ENCODE assay signal across 8 mouse cellular contexts in the genomic region with DNA sequence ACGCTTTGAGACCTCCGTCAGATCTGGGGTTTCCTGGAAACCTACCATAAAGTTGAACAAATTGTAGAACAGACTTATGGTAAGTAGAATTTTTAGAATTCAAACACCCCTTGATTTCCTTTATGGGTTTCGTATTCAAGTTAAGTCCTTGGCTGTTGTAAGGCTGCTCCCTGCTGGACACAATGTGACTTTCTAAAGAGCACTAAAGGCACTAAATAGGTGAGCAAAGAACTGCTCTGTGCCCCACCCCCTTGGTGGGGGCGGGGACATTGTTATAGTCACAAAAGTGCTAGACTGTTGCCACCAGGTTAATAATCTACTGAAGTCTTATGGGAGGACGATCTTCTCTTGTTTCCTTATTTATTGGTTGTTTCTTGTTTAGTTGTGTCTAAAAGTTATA. TPM values are rescaled to one million over a fixed set of nuclear protein-coding genes. Genes with fewer than 3 reads are reported as not detected.
DNase-seq lines count a peak whose midpoint lies in the region.

No protein-coding gene starts in this region.

- no peak overlapping the region for H3K27ac ChIP-seq in heart, embryonic 10.5 days

- H3K4me3 ChIP-seq in heart, embryonic 10.5 days, result no peak overlapping the region

- H3K36me3 ChIP-seq in heart, embryonic 10.5 days, result peaks cover 15% of the 10 kb centered on the region

- WGBS in heart, embryonic 10.5 days, result 83% methylated on average over 5 of the region's 5 CpGs
- WGBS in large intestine, adult 2 months, result 62% methylated on average over 5 of the region's 5 CpGs

- peaks cover 6% of the 10 kb centered on the region; the same call in 1 of the 2 replicates for H3K4me1 ChIP-seq in heart, embryonic 10.5 days

- H3K27me3 ChIP-seq in heart, embryonic 10.5 days (ENCODE audit: insufficient read depth, poor library complexity, severe bottlenecking), result no peaks in the 10 kb centered on the region

- H3K9me3 ChIP-seq in heart, embryonic 10.5 days, result no peaks in the 10 kb centered on the region

- intact Hi-C loops in heart, postnatal 10 days (cut with DNase I), result loop anchor here (5.0 kb wide), 1 partner anchor 221 kb away; no protein-coding TSS in a partner anchor
- intact Hi-C loops in left cerebral cortex, postnatal 14 days (cut with DNase I), result loop anchor here (5.0 kb wide), 1 partner anchor 231 kb away; no protein-coding TSS in a partner anchor

- DNase-seq in heart, postnatal 10 days, result peak; percentile 5 to 6
- no peak for DNase-seq in heart, embryonic 10.5 days (ENCODE audit: low spot score)
- DNase-seq in B cell, adult 2 months, result peak; percentile 46 to 47
- peak; percentile 65 for DNase-seq in adipocyte (ENCODE audit: low spot score)
- peak; percentile 69 for DNase-seq in large intestine, adult 2 months (ENCODE audit: low read depth, low spot score)
- no peak for DNase-seq in right cerebral cortex, postnatal 25 days
- no peak for DNase-seq in adrenal gland, postnatal 14 days
- no peak for DNase-seq in left cerebral cortex, postnatal 14 days (ENCODE audit: low spot score in 2 of 2)

RNA-seq across cellular contexts. Expression of a gene that starts 3.9 kb away (rescaled TPM):
- 10 to 100 TPM; 66.6 to 69.5 TPM for total RNA-seq in heart, postnatal 10 days (2021)
- 101 and 109 TPM in 2 replicates for polyA plus RNA-seq in heart, embryonic 10.5 days (2016; fragmentation: Nextera tagmentation; extraction: Ambion mirVana)
- 15.5 and 15.8 TPM in 2 replicates for polyA plus RNA-seq in large intestine, adult 2 months (2012; rRNA removed)
- total RNA-seq in adrenal gland, postnatal 14 days (2021), result 46.7 TPM in 2 replicates
- total RNA-seq in left cerebral cortex, postnatal 14 days (2021), result 10 to 100 TPM; 24.6 to 30.6 TPM

RNA-seq across cellular contexts. Expression of a gene that starts 4.0 kb away (rescaled TPM):
- 10 to 100 TPM; 16.6 to 17.3 TPM for total RNA-seq in heart, postnatal 10 days (2021)
- 27.9 and 33.6 TPM in 2 replicates for polyA plus RNA-seq in heart, embryonic 10.5 days (2016; fragmentation: Nextera tagmentation; extraction: Ambion mirVana)
- polyA plus RNA-seq in large intestine, adult 2 months (2012; rRNA removed), result 2.1 and 2.3 TPM in 2 replicates
- 16.6 and 17.6 TPM in 2 replicates for total RNA-seq in adrenal gland, postnatal 14 days (2021)
- total RNA-seq in left cerebral cortex, postnatal 14 days (2021), result 10 to 100 TPM; 15.3 to 20.9 TPM

Comparison
In these comparisons a context has a peak if more than half of its experiments do, and no peak if none do; other contexts are left out.
1. DNase-seq: peak in heart, postnatal 10 days (2 of 2), B cell, adult 2 months (2 of 2), adipocyte (single experiment) and large intestine, adult 2 months (single experiment); none in heart, embryonic 10.5 days (single experiment), right cerebral cortex, postnatal 25 days (single experiment), adrenal gland, postnatal 14 days (single experiment) and left cerebral cortex, postnatal 14 days (0 of 2).